Mouse (Mus musculus) MEL (cell line): ENCODE measurements around the gene Lrrc49. TPM values are rescaled to one million over a fixed set of nuclear protein-coding genes. Genes with fewer than 3 reads are reported as not detected.

Experiments used
- DNase-seq: peaks from one replicate; pipeline ENCODE4 v3.0.0; 2011; ENCODE audit warnings: low read depth, low spot score
- H3K27ac ChIP-seq: 2 replicates; pipeline ENCODE4 v1.5.1; 2012; ENCODE audit warnings: low read depth, mild to moderate bottlenecking, control low read depth, low read length, moderate library complexity; ENCODE audit not compliant: control insufficient read depth
- H3K27me3 ChIP-seq, 2 experiments: fragments of 150-350 bp in 1 of 2; sonication (generic) in 1 of 2; 2 replicates each; pipeline ENCODE4 v1.6.1; 2012; ENCODE audit warnings: low read length in 2 of 2, mild to moderate bottlenecking in 2 of 2, improper control_type of control experiment in 1 of 2, moderate library complexity in 1 of 2; ENCODE audit not compliant: insufficient read depth in 2 of 2, control insufficient read depth in 1 of 2
- H3K36me3 ChIP-seq, 2 experiments: 2 replicates each; pipeline ENCODE4 v1.6.1; 2012 to 2014; ENCODE audit warnings: low read length in 2 of 2, improper control_type of control experiment in 1 of 2, inconsistent platforms in 1 of 2, mild to moderate bottlenecking in 1 of 2; ENCODE audit not compliant: insufficient read depth in 2 of 2, control insufficient read depth in 1 of 2
- H3K4me1 ChIP-seq, 2 experiments: fragments of 150-350 bp in 1 of 2; sonication (generic) in 1 of 2; 2 replicates each; pipeline ENCODE4 v1.6.1; 2012; ENCODE audit warnings: low read length in 2 of 2, improper control_type of control experiment in 1 of 2, mild to moderate bottlenecking in 1 of 2; ENCODE audit not compliant: insufficient read depth in 2 of 2, control insufficient read depth in 1 of 2
- H3K4me3 ChIP-seq, 2 experiments: fragments of 150-350 bp in 1 of 2; sonication (generic) in 1 of 2; 2 replicates each; pipeline ENCODE4 v1.5.1; 2012; ENCODE audit warnings: low read depth in 2 of 2, low read length in 2 of 2, mild to moderate bottlenecking in 2 of 2, moderate library complexity in 2 of 2, control low read depth in 1 of 2, improper control_type of control experiment in 1 of 2; ENCODE audit not compliant: control insufficient read depth in 1 of 2, insufficient read depth in 1 of 2
- H3K79me2 ChIP-seq: 2 replicates; pipeline ENCODE4 v1.6.1; 2012; ENCODE audit warnings: mild to moderate bottlenecking, low read length, moderate library complexity; ENCODE audit not compliant: control insufficient read depth, poor library complexity, insufficient read depth
- H3K9ac ChIP-seq: 2 replicates; pipeline ENCODE4 v1.6.1; 2012; ENCODE audit warnings: low read depth, mild to moderate bottlenecking, control low read depth, low read length, moderate library complexity; ENCODE audit not compliant: control insufficient read depth, poor library complexity, severe bottlenecking
- H3K9me3 ChIP-seq: fragments of 150-350 bp; sonication (generic); replicated peaks from 2 replicates; pipeline ENCODE4 v1.6.1; 2012; ENCODE audit warnings: mild to moderate bottlenecking, low read length, improper control_type of control experiment, moderate library complexity; ENCODE audit not compliant: insufficient read depth
- BHLHE40 ChIP-seq: IDR thresholded peaks from 2 replicates; pipeline ENCODE4 v1.6.1; 2012; ENCODE audit warnings: low read depth, mild to moderate bottlenecking, inconsistent platforms, low read length, improper control_type of control experiment, borderline replicate concordance
- CHD1 ChIP-seq: IDR thresholded peaks from 2 replicates; pipeline ENCODE4 v1.6.1; 2012; ENCODE audit warnings: low read depth, mild to moderate bottlenecking, inconsistent platforms, low read length, improper control_type of control experiment
- CTCF ChIP-seq, 3 experiments: IDR thresholded peaks in 2 of 3; conservative IDR thresholded peaks in 1 of 3; 2 replicates each; pipeline ENCODE4 v1.5.1; 2011 to 2012; ENCODE audit warnings: low read length in 3 of 3, low read depth in 2 of 3, mild to moderate bottlenecking in 2 of 3, improper control_type of control experiment in 1 of 3, inconsistent platforms in 1 of 3, mixed read lengths in 1 of 3, moderate library complexity in 1 of 3; ENCODE audit not compliant: control insufficient read depth in 1 of 3, insufficient read depth in 1 of 3, poor library complexity in 1 of 3, severe bottlenecking in 1 of 3
- EP300 ChIP-seq, 2 experiments: IDR thresholded peaks; 2 replicates each; pipeline ENCODE4 v1.6.1; 2011; ENCODE audit warnings: improper control_type of control experiment in 2 of 2, low read length in 2 of 2, low read depth in 1 of 2, mild to moderate bottlenecking in 1 of 2
- GABPA ChIP-seq: IDR thresholded peaks from 2 replicates; pipeline ENCODE4 v1.6.1; 2012; ENCODE audit warnings: low read depth, mild to moderate bottlenecking, inconsistent platforms, low read length, improper control_type of control experiment, moderate library complexity
- HCFC1 ChIP-seq: IDR thresholded peaks from 2 replicates; pipeline ENCODE4 v1.6.1; 2012; ENCODE audit warnings: low read depth, mild to moderate bottlenecking, inconsistent platforms, low read length, improper control_type of control experiment, moderate library complexity
- KAT2A ChIP-seq: conservative IDR thresholded peaks from 2 replicates; pipeline ENCODE4 v1.6.1; 2012; ENCODE audit warnings: low read depth, low read length, improper control_type of control experiment, inconsistent platforms
- MAFK ChIP-seq: IDR thresholded peaks from 2 replicates; pipeline ENCODE4 v1.6.1; 2011; ENCODE audit warnings: low read depth, mild to moderate bottlenecking, low read length, improper control_type of control experiment, borderline replicate concordance
- MAZ ChIP-seq: IDR thresholded peaks from 2 replicates; pipeline ENCODE4 v1.6.1; 2012; ENCODE audit warnings: low read depth, mild to moderate bottlenecking, inconsistent platforms, low read length, improper control_type of control experiment
- MEF2A ChIP-seq: IDR thresholded peaks from 2 replicates; pipeline ENCODE4 v1.6.1; 2014; ENCODE audit warnings: low read depth, mild to moderate bottlenecking, inconsistent platforms, low read length, improper control_type of control experiment; ENCODE audit not compliant: poor library complexity, insufficient replicate concordance, severe bottlenecking; ENCODE audit errors: extremely low read depth
- MYB ChIP-seq: IDR thresholded peaks from 2 replicates; pipeline ENCODE4 v1.6.1; 2011; ENCODE audit warnings: mild to moderate bottlenecking, low read depth, low read length, improper control_type of control experiment
- POLR2AphosphoS2 ChIP-seq: IDR thresholded peaks from 2 replicates; pipeline ENCODE4 v1.6.1; 2011; ENCODE audit warnings: low read length, improper control_type of control experiment
- RCOR1 ChIP-seq: IDR thresholded peaks from 2 replicates; pipeline ENCODE4 v1.6.1; 2012; ENCODE audit warnings: low read depth, mild to moderate bottlenecking, inconsistent platforms, low read length, improper control_type of control experiment
- SIN3A ChIP-seq: IDR thresholded peaks from 2 replicates; pipeline ENCODE4 v1.6.1; 2012; ENCODE audit warnings: low read length, improper control_type of control experiment, inconsistent platforms
- TCF12 ChIP-seq: IDR thresholded peaks from 2 replicates; pipeline ENCODE4 v1.6.1; 2014; ENCODE audit warnings: low read depth, mild to moderate bottlenecking, inconsistent platforms, low read length, improper control_type of control experiment, moderate library complexity
- UBTF ChIP-seq: IDR thresholded peaks from 2 replicates; pipeline ENCODE4 v1.6.1; 2012; ENCODE audit warnings: low read depth, mild to moderate bottlenecking, inconsistent platforms, low read length, improper control_type of control experiment, moderate library complexity, borderline replicate concordance; ENCODE audit not compliant: insufficient read depth
- USF1 ChIP-seq: IDR thresholded peaks from 2 replicates; pipeline ENCODE4 v1.6.1; 2014; ENCODE audit warnings: low read depth, mild to moderate bottlenecking, inconsistent platforms, low read length, improper control_type of control experiment, moderate library complexity
- USF2 ChIP-seq, 2 experiments: IDR thresholded peaks; 2 replicates each; pipeline ENCODE4 v1.6.1; 2011 to 2012; ENCODE audit warnings: improper control_type of control experiment in 2 of 2, low read length in 2 of 2, borderline replicate concordance in 1 of 2, inconsistent platforms in 1 of 2, low read depth in 1 of 2, mild to moderate bottlenecking in 1 of 2; ENCODE audit not compliant: insufficient read depth in 1 of 2
- polyA plus RNA-seq, 2 experiments: library from polyadenylated mRNA; stranded (reverse) in 1 of 2; unstranded in 1 of 2; fragments of >175 nt in 1 of 2; fragments of >200 nt in 1 of 2; gene quantifications; 2 replicates each; pipeline versions ENCODE4 v1.2.1 to v1.2.4; 2012; ENCODE audit warnings: low replicate concordance in 2 of 2, low read depth in 1 of 2; ENCODE audit not compliant: insufficient read length in 2 of 2, insufficient read depth in 1 of 2, missing spikeins in 1 of 2
- total RNA-seq: library from RNA; depleted of rRNA; stranded (reverse); fragments of 300-350 nt; gene quantifications from 2 replicates; pipeline ENCODE4 v1.2.3, GENCODE M21; 2012

The Lrrc49 gene
- total and polyA plus RNA-seq, 3 experiments, result 2.7 to 5.5 TPM; not detected in 1

- Histone ChIP-seq H3K9ac (no peak overlapping the region), H3K9me3 (no peaks in the 10 kb centered on the region), H3K79me2 (no peaks in the 10 kb centered on the region), H3K36me3 (no peaks in the 10 kb centered on the region), H3K4me1 (no peaks in the 10 kb centered on the region), H3K27ac (no peak overlapping the region), H3K27me3 (no peaks in the 10 kb centered on the region), H3K4me3 (no peak overlapping the region)
- DNase-seq, result no peak
- TF ChIP-seq HCFC1, result no peak
- peak in 2 of 3 experiments; percentile 10 to 12; a peak in 1 of 6 replicates for TF ChIP-seq CTCF (IDR thresholded peaks at IDR 0.05 in 2 of 3, conservative IDR thresholded peaks at IDR 0.05 in 1 of 3; ENCODE audit: control insufficient read depth in 1 of 3, insufficient read depth in 1 of 3, low read depth in 2 of 3, low read length in 3 of 3, poor library complexity in 1 of 3, severe bottlenecking in 1 of 3)
Measured at GRCm38 (mm10) chr9:60715828-60716227, 27.9 kb upstream of the Lrrc49 start.

GRCm38 (mm10) chr9:60715271-60715670 is 27.3 kb upstream of the Lrrc49 start:
- Histone ChIP-seq H3K27me3 (no peaks in the 10 kb centered on the region), H3K4me1 (no peaks in the 10 kb centered on the region), H3K4me3 (no peak overlapping the region), H3K79me2 (no peaks in the 10 kb centered on the region), H3K9me3 (no peaks in the 10 kb centered on the region), H3K36me3 (no peaks in the 10 kb centered on the region), H3K9ac (no peak overlapping the region), H3K27ac (no peak overlapping the region)
- TF ChIP-seq MEF2A (no peak), BHLHE40 (no peak), MAZ (no peak), MYB (no peak), POLR2AphosphoS2 (no peak)
- no peak for DNase-seq

DNA sequence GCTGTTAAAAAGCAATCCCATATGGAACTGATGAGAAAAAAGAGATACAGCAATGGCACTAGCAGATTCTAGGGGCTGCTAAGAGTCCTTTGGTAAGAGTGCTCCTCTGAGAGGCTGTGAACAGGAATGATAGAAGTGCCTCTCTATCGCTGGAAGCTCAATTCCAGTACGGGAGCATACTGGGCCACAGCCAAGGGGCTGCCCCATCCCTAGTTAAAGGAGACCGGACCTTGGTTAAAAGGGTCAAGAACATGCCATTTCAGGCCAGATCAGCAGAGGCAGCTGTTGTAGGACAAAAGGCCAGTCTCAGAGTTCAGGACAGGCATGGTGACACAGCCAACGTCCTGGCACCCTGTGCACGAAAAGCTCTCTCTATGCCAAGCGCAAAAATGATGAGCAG is 26.2 kb upstream of the Lrrc49 start:
- no peaks in the 10 kb centered on the region for H3K36me3 ChIP-seq
- H3K4me1 ChIP-seq, result no peaks in the 10 kb centered on the region
- H3K9me3 ChIP-seq, result no peaks in the 10 kb centered on the region
- H3K27me3 ChIP-seq, result no peaks in the 10 kb centered on the region
- H3K4me3 ChIP-seq, result no peak overlapping the region
- no peak for DNase-seq
- no peak overlapping the region for H3K27ac ChIP-seq
- TF ChIP-seq CTCF (IDR thresholded peaks at IDR 0.05 in 2 of 3, conservative IDR thresholded peaks at IDR 0.05 in 1 of 3; ENCODE audit: control insufficient read depth in 1 of 3, insufficient read depth in 1 of 3, low read depth in 2 of 3, low read length in 3 of 3, poor library complexity in 1 of 3, severe bottlenecking in 1 of 3) (no peak), CHD1 (no peak), MAZ (no peak), USF1 (no peak), MYB (no peak), KAT2A (no peak), EP300 (IDR thresholded peaks at IDR 0.05; ENCODE audit: low read depth in 1 of 2, low read length in 2 of 2) (no peak), GABPA (no peak), MAFK (no peak), BHLHE40 (no peak), UBTF (no peak), RCOR1 (no peak), SIN3A (no peak), USF2 (IDR thresholded peaks at IDR 0.05; ENCODE audit: borderline replicate concordance in 1 of 2, insufficient read depth in 1 of 2, low read depth in 1 of 2, low read length in 2 of 2) (no peak), TCF12 (no peak)
- TF ChIP-seq, all 39 proteins: peak for 0
- Histone ChIP-seq H3K79me2 (no peaks in the 10 kb centered on the region), H3K9ac (no peak overlapping the region)
